In genomic region chr8:108886599-108887255, GRCm38 (mm10) we compare ENCODE assay signal across 8 mouse cellular contexts.
DNase-seq lines count a peak whose midpoint lies in the region; ATAC-seq and TF ChIP-seq lines count a peak whose summit lies in the region.

No protein-coding gene starts in this region.

- H3K27me3 ChIP-seq in embryonic facial prominence, embryonic 15.5 days, result no peaks in the 10 kb centered on the region
- H3K27me3 ChIP-seq in heart, embryonic 10.5 days (ENCODE audit: insufficient read depth, poor library complexity, severe bottlenecking), result no peaks in the 10 kb centered on the region
- H3K27me3 ChIP-seq in limb, embryonic 13.5 days, result no peaks in the 10 kb centered on the region
- H3K27me3 ChIP-seq in midbrain, embryonic 14.5 days (ENCODE audit: control insufficient read depth, insufficient read depth, low read length), result no peaks in the 10 kb centered on the region
- H3K27me3 ChIP-seq in small intestine, adult 2 months (ENCODE audit: control insufficient read depth, insufficient read depth, low read length), result no peaks in the 10 kb centered on the region

- TF ChIP-seq CTCF in small intestine, adult 2 months (IDR thresholded peaks at IDR 0.05; ENCODE audit: extremely low read depth, insufficient read length, insufficient replicate concordance, low read depth, low read length), result peak; percentile 84

- peak; percentile 91 for DNase-seq in 3T3-L1 (ENCODE audit: low read depth, low spot score)
- peak; percentile 57 to 61 for DNase-seq in adrenal gland, postnatal 4 days (ENCODE audit: low spot score in 2 of 2)
- DNase-seq in heart, embryonic 10.5 days (ENCODE audit: low spot score), result peak; percentile 89
- DNase-seq in kidney, adult 9 months, result peak; percentile 83
- DNase-seq in midbrain, embryonic 14.5 days, result peak; percentile 86

- TF ChIP-seq POLR2A in small intestine, adult 2 months (IDR thresholded peaks at IDR 0.05; ENCODE audit: low read depth, low read length), result no peak

- WGBS in embryonic facial prominence, embryonic 15.5 days, result 30% methylated on average over 12 of the region's 12 CpGs
- 23% methylated on average over 12 of the region's 12 CpGs for WGBS in heart, embryonic 10.5 days
- 22% methylated on average over 12 of the region's 12 CpGs for WGBS in limb, embryonic 13.5 days
- 18% methylated on average over 12 of the region's 12 CpGs for WGBS in midbrain, embryonic 14.5 days
- 8% methylated on average over 12 of the region's 12 CpGs for WGBS in small intestine, adult 2 months

- no peaks in the 10 kb centered on the region for H3K9me3 ChIP-seq in embryonic facial prominence, embryonic 15.5 days (replicated peaks)
- H3K9me3 ChIP-seq in heart, embryonic 10.5 days, result no peaks in the 10 kb centered on the region
- H3K9me3 ChIP-seq in limb, embryonic 13.5 days, result no peaks in the 10 kb centered on the region
- no peaks in the 10 kb centered on the region for H3K9me3 ChIP-seq in midbrain, embryonic 14.5 days (ENCODE audit: control insufficient read depth, low read length)

- H3K36me3 ChIP-seq in embryonic facial prominence, embryonic 15.5 days, result no peaks in the 10 kb centered on the region
- H3K36me3 ChIP-seq in heart, embryonic 10.5 days, result no peaks in the 10 kb centered on the region
- H3K36me3 ChIP-seq in limb, embryonic 13.5 days, result peaks cover 11% of the 10 kb centered on the region
- no peaks in the 10 kb centered on the region for H3K36me3 ChIP-seq in midbrain, embryonic 14.5 days (ENCODE audit: control insufficient read depth, insufficient read depth, low read length)
- no peaks in the 10 kb centered on the region for H3K36me3 ChIP-seq in small intestine, adult 2 months (ENCODE audit: control insufficient read depth, insufficient read depth, low read length)

- no peak overlapping the region for H3K9ac ChIP-seq in embryonic facial prominence, embryonic 15.5 days
- no peak overlapping the region for H3K9ac ChIP-seq in limb, embryonic 13.5 days
- H3K9ac ChIP-seq in midbrain, embryonic 14.5 days (replicated peaks; ENCODE audit: low read length), result no peak overlapping the region

- peak overlapping the region; percentile 3; the same call in 1 of the 2 replicates for H3K4me3 ChIP-seq in embryonic facial prominence, embryonic 15.5 days (replicated peaks)
- H3K4me3 ChIP-seq in heart, embryonic 10.5 days, result peak overlapping the region; percentile 45
- H3K4me3 ChIP-seq in limb, embryonic 13.5 days, result peak overlapping the region; percentile 18; the same call in 1 of the 2 replicates
- no peak overlapping the region for H3K4me3 ChIP-seq in midbrain, embryonic 14.5 days (replicated peaks; ENCODE audit: low read depth, low read length)
- H3K4me3 ChIP-seq in small intestine, adult 2 months (ENCODE audit: low read depth, low read length), result peak overlapping the region; percentile 41

- H3K4me2 ChIP-seq in embryonic facial prominence, embryonic 15.5 days (replicated peaks), result peak overlapping the region; percentile 29
- peak overlapping the region; percentile 51 for H3K4me2 ChIP-seq in limb, embryonic 13.5 days (replicated peaks)
- peak overlapping the region; percentile 32 for H3K4me2 ChIP-seq in midbrain, embryonic 14.5 days (ENCODE audit: low read length)

- peak overlapping the region; percentile 13; the same call in 1 of the 2 replicates for H3K27ac ChIP-seq in embryonic facial prominence, embryonic 15.5 days (replicated peaks)
- H3K27ac ChIP-seq in heart, embryonic 10.5 days, result peak overlapping the region; percentile 78
- H3K27ac ChIP-seq in limb, embryonic 13.5 days, result no peak overlapping the region
- H3K27ac ChIP-seq in midbrain, embryonic 14.5 days (replicated peaks; ENCODE audit: low read depth, low read length), result peak overlapping the region; percentile 67
- peak overlapping the region; percentile 32; the same call in 1 of the 2 replicates for H3K27ac ChIP-seq in small intestine, adult 2 months (ENCODE audit: insufficient read depth, low read depth, low read length)

- no peak for ATAC-seq in embryonic facial prominence, embryonic 15.5 days (ENCODE audit: insufficient number of reproducible peaks, low FRiP score, low TSS enrichment, low read depth)
- no peak; the same call in 1 of the 2 replicates for ATAC-seq in limb, embryonic 13.5 days (ENCODE audit: low FRiP score, low read depth)
- no peak for ATAC-seq in midbrain, embryonic 14.5 days (ENCODE audit: low FRiP score, low TSS enrichment)

- peaks cover 32% of the 10 kb centered on the region for H3K4me1 ChIP-seq in embryonic facial prominence, embryonic 15.5 days
- H3K4me1 ChIP-seq in heart, embryonic 10.5 days, result peaks cover 52% of the 10 kb centered on the region
- peaks cover 64% of the 10 kb centered on the region for H3K4me1 ChIP-seq in limb, embryonic 13.5 days
- H3K4me1 ChIP-seq in midbrain, embryonic 14.5 days (ENCODE audit: control insufficient read depth, insufficient read depth, low read length), result peaks cover 51% of the 10 kb centered on the region
- H3K4me1 ChIP-seq in small intestine, adult 2 months (ENCODE audit: control insufficient read depth, insufficient read depth, insufficient read length, low read length), result peaks cover 1% of the 10 kb centered on the region
